Mouse (Mus musculus) right cerebral cortex, postnatal 14 days (tissue): ENCODE measurements around the gene Mpped2.

Experiments used
- DNase-seq: peaks from one replicate; pipeline ENCODE4 v3.0.0; 2022

The Mpped2 gene

DNA sequence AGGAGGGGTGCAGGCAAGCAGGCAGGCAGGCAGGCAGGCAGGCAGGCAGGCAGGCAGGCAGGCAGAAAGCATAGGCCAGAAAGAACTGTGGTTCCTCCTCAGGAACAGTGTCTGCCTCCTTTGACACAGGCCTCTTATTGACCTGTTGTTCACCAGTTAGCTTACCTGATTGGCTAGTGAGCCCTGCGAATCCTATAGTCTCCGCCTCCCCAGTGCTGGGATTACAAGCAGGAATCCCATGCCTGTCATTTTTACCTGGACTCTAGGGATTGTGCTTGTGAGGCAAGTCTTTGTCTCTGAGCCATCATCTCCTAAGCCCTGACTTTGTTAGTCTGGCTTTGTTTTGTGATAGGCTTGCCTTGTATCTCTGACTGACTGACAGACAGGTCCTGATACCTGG lies 14.1 kb downstream of the Mpped2 start:
- DNase-seq = no peak

- DNase-seq = no peak
Measured at GRCm38 (mm10) chr2:106710862-106711477, 17.9 kb downstream of the Mpped2 start.

DNA sequence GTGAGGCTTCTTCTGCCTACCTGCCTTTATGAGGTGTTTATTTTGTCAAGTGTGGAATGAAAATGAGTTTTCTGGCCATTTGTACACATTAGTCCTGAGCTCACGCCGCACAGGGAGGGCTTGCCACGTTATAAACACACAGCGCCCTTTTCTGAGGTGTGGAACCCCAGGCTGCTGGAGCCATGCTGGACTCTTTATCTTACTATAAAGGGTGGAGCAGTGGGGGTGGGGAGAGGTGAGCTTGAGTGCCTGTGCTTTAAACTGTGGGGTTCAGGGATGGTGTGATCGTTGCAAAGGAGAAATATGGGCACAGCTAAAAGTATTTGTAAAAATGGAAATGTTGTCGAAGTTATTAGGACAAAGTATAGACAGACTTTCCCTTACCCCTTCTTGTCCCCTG lies 18.4 kb downstream of the Mpped2 start:
- no peak for DNase-seq

DNA sequence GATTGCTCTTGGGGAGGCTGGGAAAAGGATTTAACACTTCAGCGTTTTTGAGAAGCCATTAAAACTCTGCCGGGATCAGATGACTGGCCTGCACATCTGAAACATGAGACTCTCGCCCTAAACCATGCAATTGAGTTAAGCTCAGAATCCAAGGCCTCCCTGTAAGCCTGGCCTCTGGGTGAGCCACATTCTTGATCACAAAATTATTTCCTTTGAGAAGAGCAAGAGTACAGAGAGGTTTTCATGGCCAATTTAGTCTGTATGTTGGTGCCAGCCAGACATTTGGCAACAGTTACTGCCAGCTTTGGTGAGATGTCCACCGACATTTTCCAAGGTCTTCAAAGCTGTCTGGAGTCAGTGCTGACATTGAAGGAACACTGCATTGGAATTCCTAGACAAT lies 20.1 kb downstream of the Mpped2 start:
- DNase-seq = no peak

DNA sequence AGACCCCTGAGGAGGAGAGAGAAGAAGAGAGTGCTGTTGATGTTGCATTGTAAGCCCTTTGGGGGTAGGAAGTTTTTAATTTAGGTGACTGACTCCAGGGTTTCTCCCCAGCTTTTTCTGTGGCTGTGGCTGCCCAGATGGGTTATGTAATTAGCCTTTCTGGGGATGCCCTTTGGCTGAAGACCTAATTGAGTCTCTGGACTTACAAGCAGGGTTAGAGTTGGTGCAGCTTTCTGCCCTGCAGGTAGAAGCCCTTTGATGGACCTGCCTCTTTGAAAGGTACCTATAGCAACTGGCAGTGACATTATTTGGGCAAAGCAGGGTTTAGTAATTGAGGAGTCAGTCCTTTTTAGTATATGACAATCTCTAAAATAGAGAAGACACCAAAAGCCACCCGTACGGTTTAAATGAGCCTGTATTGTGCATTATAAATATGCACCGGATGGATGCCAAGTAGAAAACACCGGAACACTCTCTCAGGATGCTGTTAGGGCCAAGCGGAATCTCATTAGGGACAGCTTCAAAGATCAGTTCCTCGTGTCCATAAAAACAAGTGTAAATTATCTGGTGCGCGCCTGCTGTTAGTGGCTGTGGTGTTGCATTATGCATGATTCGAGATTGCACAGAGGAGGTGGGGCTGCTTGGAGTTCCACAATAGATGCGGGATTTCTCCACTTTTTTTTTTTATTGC lies 22.8 kb downstream of the Mpped2 start:
- DNase-seq = no peak

GRCm38 (mm10) chr2:106716365-106716717 lies 23.3 kb downstream of the Mpped2 start:
- DNase-seq = no peak

DNA sequence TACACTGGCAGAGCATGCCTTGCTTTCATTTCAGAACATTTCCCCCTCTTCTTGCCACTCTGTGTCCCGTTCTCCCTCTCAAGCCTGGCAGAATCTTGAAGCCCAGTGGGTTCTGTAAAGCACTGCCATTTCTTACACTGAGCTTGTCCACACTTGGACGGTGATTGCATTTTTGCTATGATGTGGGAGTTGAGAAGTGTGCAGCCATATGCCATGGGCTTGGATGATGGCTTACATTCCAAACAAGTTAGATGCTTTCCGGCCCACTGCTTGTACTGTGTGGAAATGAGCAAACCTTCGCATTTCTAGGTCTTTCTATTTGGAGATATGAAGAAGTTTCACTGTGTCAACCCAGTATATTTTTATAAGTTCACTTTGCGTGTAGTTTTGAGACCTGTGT lies 25.8 kb downstream of the Mpped2 start:
- DNase-seq = peak; percentile 11

- DNase-seq = peak; percentile 41
Measured at GRCm38 (mm10) chr2:106719434-106719833, 26.4 kb downstream of the Mpped2 start.

DNA sequence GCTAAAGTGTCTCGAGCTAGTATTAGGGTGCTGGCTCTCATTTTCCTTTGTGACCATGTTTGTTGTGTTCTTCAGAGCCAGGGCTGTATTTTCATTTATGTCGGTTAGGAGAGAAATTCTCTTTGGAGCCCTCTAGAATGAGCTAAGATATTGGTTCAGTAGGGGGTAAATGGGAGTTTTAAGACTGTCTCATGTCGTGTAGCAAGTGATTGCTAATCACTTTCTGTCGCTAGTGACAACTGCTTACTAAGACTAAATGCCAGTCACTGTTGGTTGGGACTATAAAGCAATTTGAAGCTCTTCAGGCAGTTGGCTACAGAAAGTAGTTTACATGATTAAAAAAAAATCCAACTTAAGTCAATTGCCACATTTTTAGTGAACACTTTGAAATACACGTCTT lies 27.6 kb downstream of the Mpped2 start:
- no peak for DNase-seq

- DNase-seq = no peak
Measured at GRCm38 (mm10) chr2:106722020-106722419, 29.0 kb downstream of the Mpped2 start.

GRCm38 (mm10) chr2:106729951-106730564 lies 37.0 kb downstream of the Mpped2 start:
- no peak for DNase-seq

GRCm38 (mm10) chr2:106730608-106731007 lies 37.5 kb downstream of the Mpped2 start:
- no peak for DNase-seq

GRCm38 (mm10) chr2:106731478-106731877 lies 38.4 kb downstream of the Mpped2 start:
- DNase-seq = no peak

DNA sequence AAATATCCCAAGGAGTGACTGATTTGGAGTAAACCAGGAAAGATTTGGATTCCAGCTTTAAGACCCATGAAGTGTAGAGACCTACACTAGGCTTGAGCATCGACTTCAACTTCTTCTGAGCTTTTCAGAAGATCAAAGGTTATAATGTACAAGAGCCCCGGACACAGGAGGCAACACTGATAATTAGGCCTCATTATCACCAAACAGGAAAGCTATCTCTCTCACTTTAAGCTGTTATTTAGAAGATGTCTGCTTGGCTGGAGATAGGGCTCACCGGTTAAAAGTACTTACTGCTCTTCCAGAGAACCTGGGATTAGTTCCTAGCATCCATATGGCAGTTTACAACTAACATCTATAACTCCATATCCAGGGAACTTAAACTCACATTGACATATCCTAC lies 39.1 kb downstream of the Mpped2 start:
- no peak for DNase-seq

GRCm38 (mm10) chr2:106733396-106733795 lies 40.3 kb downstream of the Mpped2 start:
- DNase-seq = no peak

DNA sequence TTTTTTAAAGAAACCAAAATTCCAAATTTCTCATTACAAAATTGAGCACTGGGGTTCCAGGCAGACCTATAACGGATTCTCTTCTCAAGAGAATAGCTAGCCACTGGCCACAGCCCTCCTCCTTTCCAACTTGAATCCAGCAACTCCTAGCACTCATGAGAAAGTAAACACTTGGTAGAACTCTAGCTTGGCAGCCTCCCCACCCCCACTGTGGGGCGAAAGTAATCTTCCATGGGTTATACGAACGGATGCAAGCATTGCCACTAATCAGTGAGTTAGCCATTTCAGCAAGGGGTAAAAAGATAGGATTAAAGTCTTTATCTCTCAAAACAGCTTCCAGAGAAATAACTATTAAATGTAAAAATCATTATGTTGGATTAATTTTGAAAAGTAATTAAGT lies 40.9 kb downstream of the Mpped2 start:
- no peak for DNase-seq

GRCm38 (mm10) chr2:106735211-106735610 lies 42.1 kb downstream of the Mpped2 start:
- DNase-seq = no peak

GRCm38 (mm10) chr2:106735792-106736359 lies 42.8 kb downstream of the Mpped2 start:
- DNase-seq = no peak

- no peak for DNase-seq
Measured at GRCm38 (mm10) chr2:106738951-106739350, 45.9 kb downstream of the Mpped2 start.

- no peak for DNase-seq
Measured at GRCm38 (mm10) chr2:106744086-106744485, 51.0 kb downstream of the Mpped2 start.

- no peak for DNase-seq
Measured at GRCm38 (mm10) chr2:106744601-106745000, 51.5 kb downstream of the Mpped2 start.

DNA sequence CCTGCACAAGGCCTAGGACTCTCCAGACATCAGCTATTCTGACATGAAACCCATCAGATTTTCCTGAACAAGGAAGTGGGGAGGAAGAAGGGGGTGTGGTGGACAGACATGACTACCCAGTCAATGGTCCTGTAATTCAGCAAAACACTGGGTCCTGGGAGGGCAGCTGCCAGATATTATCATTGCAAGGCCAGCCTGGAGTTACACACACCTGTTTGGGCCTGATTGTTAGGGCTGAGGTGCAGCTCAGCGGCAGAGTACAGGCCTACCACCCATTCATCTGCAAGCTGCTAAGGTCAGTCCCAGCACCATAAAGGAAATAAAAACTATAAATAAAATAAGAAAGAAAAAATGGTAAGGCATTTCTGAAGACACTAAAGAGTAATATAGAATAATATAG lies 52.3 kb downstream of the Mpped2 start:
- no peak for DNase-seq

DNA sequence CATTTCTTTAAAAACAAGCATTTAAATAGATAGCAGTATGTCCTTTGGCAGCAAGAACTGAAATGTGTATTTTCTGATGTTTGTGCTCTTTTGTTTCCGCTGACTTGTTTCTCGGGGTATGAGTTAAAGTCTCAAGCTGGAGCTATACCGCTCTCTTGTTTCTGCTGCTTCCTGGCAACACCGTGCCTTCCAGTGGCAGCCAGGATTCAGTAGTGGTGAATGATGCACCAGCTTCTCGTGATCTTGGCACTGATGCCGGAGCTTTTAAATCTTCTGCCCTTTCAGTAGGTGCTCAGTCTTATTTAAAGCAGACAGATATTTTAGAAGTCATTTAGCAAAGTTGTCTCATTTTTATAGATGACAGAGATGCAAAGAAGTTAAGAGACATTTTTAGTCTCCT lies 53.1 kb downstream of the Mpped2 start:
- DNase-seq = peak; percentile 27

DNA sequence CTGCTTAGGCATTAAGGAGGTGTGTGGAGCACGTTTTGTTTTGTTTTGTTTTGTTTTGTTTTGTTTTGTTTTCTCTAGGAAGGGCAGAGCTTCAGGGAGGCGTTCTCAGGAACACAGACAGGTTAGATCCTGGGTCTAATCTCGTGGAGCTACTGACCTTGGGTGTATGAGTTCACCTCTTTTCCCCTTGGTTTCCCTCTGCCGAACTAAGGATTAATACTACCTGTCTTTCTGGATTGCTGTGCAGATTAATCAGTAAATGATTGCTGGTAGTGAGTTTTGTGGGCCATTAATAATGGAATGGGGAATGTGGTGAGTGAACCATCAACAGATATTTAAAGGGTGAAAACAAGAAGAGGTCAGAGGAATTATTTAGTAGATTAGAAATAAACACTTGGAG lies 53.8 kb downstream of the Mpped2 start:
- DNase-seq = no peak
